Mouse (Mus musculus) monocyte, adult 5-6 weeks (primary cell): ENCODE results near the gene Clec5a. TPM values are rescaled to one million over a fixed set of nuclear protein-coding genes. Genes with fewer than 3 reads are reported as not detected.

Source experiments
- total RNA-seq: library from RNA; stranded (forward); fragments of 200-1000, 200-491, 200-594 nt; gene quantifications from 3 replicates; pipeline ENCODE4 v1.2.3, GENCODE M21; 2017

Gene Clec5a
- total RNA-seq, 1 experiment from 2014 or later = 0.67 TPM

Other genes with a start within 250 kb of the Clec5a start
- gene E330009J07Rik, start 149.7 kb downstream of the Clec5a start, total RNA-seq = 6.1 to 9.0 TPM (median 8.2 TPM) in 3 replicates
- 0.19 TPM in 1 of 3 replicates, not detected in the others for gene Wee2, start 146.7 kb downstream of the Clec5a start, total RNA-seq
- gene Ssbp1, start 114.5 kb downstream of the Clec5a start, total RNA-seq = 42.9 to 67.8 TPM (median 47.2 TPM) in 3 replicates
- not detected in 3 replicates for gene Tas2r137, start 94.6 kb downstream of the Clec5a start, total RNA-seq
- gene Tas2r108, start 92.3 kb downstream of the Clec5a start, total RNA-seq = not detected in 3 replicates
- not detected in 3 replicates for gene Prss37, start 66.3 kb downstream of the Clec5a start, total RNA-seq
- not detected in 3 replicates for gene Olfr461, start 30.8 kb downstream of the Clec5a start, total RNA-seq
- gene Olfr460, start 16.3 kb downstream of the Clec5a start, total RNA-seq = 0.57 TPM in 1 of 3 replicates, not detected in the others
- not detected in 3 replicates for gene Tas2r138, start 27.5 kb upstream of the Clec5a start, total RNA-seq
- not detected in 3 replicates for gene Mgam, start 43.0 kb upstream of the Clec5a start, total RNA-seq